Mouse (Mus musculus): Measurements from ENCODE around the gene Krcc1. TPM values are rescaled to one million over a fixed set of nuclear protein-coding genes. Genes with fewer than 3 reads are reported as not detected.

Krcc1 gene
- 10 to 100 TPM; 17.5 to 20.5 (median 19.2) TPM for total RNA-seq (2022)

GRCm38 (mm10) chr6:71271389-71272315 lies at the start of gene Krcc1:
Krcc1 (plus strand) TSS chr6:71271677.
- peak; percentile 88 to 96 for DNase-seq (ENCODE audit: low spot score in 2 of 2)

GRCm38 (mm10) chr6:71224184-71224943 lies 47.1 kb upstream of the Krcc1 start:
- no peak for DNase-seq (ENCODE audit: low spot score in 2 of 2)

GRCm38 (mm10) chr6:71226544-71226943 lies 44.9 kb upstream of the Krcc1 start:
- no peak for DNase-seq (ENCODE audit: low spot score in 2 of 2)

GRCm38 (mm10) chr6:71227157-71227770 lies 44.2 kb upstream of the Krcc1 start:
- DNase-seq (ENCODE audit: low spot score in 2 of 2) = no peak

GRCm38 (mm10) chr6:71235121-71235520 lies 36.4 kb upstream of the Krcc1 start:
- DNase-seq (ENCODE audit: low spot score in 2 of 2) = no peak

GRCm38 (mm10) chr6:71235944-71236343 lies 35.5 kb upstream of the Krcc1 start:
- DNase-seq (ENCODE audit: low spot score in 2 of 2) = no peak

GRCm38 (mm10) chr6:71236506-71236905 lies 35.0 kb upstream of the Krcc1 start:
- no peak for DNase-seq (ENCODE audit: low spot score in 2 of 2)

- no peak for DNase-seq (ENCODE audit: low spot score in 2 of 2)
These were observed 34.4 kb upstream of the Krcc1 start for GRCm38 (mm10) chr6:71237031-71237431.

- DNase-seq (ENCODE audit: low spot score in 2 of 2) = no peak
These were observed 32.3 kb upstream of the Krcc1 start for GRCm38 (mm10) chr6:71239069-71239750.

GRCm38 (mm10) chr6:71240831-71241230 lies 30.6 kb upstream of the Krcc1 start:
- DNase-seq (ENCODE audit: low spot score in 2 of 2) = no peak

- no peak for DNase-seq (ENCODE audit: low spot score in 2 of 2)
These were observed 28.7 kb upstream of the Krcc1 start for GRCm38 (mm10) chr6:71242811-71243210.

- no peak for DNase-seq (ENCODE audit: low spot score in 2 of 2)
These were observed 28.2 kb upstream of the Krcc1 start for GRCm38 (mm10) chr6:71243258-71243657.

GRCm38 (mm10) chr6:71248420-71248819 lies 23.1 kb upstream of the Krcc1 start:
- DNase-seq (ENCODE audit: low spot score in 2 of 2) = no peak

GRCm38 (mm10) chr6:71249615-71250014 lies 21.9 kb upstream of the Krcc1 start:
- no peak for DNase-seq (ENCODE audit: low spot score in 2 of 2)

GRCm38 (mm10) chr6:71250951-71251350 lies 20.5 kb upstream of the Krcc1 start:
- no peak for DNase-seq (ENCODE audit: low spot score in 2 of 2)

- no peak for DNase-seq (ENCODE audit: low spot score in 2 of 2)
These were observed 17.0 kb upstream of the Krcc1 start for GRCm38 (mm10) chr6:71254456-71254855.

- DNase-seq (ENCODE audit: low spot score in 2 of 2) = no peak
These were observed 15.3 kb upstream of the Krcc1 start for GRCm38 (mm10) chr6:71256166-71256565.

GRCm38 (mm10) chr6:71257375-71257774 lies 14.1 kb upstream of the Krcc1 start:
- no peak for DNase-seq (ENCODE audit: low spot score in 2 of 2)

- DNase-seq (ENCODE audit: low spot score in 2 of 2) = no peak
These were observed 12.9 kb upstream of the Krcc1 start for GRCm38 (mm10) chr6:71258562-71258961.

- DNase-seq (ENCODE audit: low spot score in 2 of 2) = no peak
These were observed 12.3 kb upstream of the Krcc1 start for GRCm38 (mm10) chr6:71259166-71259565.

- no peak for DNase-seq (ENCODE audit: low spot score in 2 of 2)
These were observed 11.3 kb upstream of the Krcc1 start for GRCm38 (mm10) chr6:71260051-71260640.
